Mouse (Mus musculus) midbrain, embryonic 11.5 days (tissue): Measurements from ENCODE around the gene Gm8909. TPM values are rescaled to one million over a fixed set of nuclear protein-coding genes. Genes with fewer than 3 reads are reported as not detected.
"Not testable (repeated sequence)": the region's sequence is repeated elsewhere in the genome, so short reads cannot be mapped to it uniquely, and the experiment has no call there.

Source experiments
- ATAC-seq: fragments of 200-750 bp; cut with Nextera tagmentation; 2 replicates; pipeline ENCODE4 v1.8.0; 2017; ENCODE audit warnings: moderate TSS enrichment, moderate library complexity; ENCODE audit not compliant: low FRiP score
- DNase-seq: peaks from one replicate; pipeline ENCODE4 v3.0.0; 2015; ENCODE audit warnings: low spot score; ENCODE audit errors: missing footprints
- H3K27ac ChIP-seq: fragments of 300-500 bp; sonication (generic); 2 replicates; pipeline ENCODE4 v1.5.1; 2014; ENCODE audit warnings: low read depth, low read length
- H3K27me3 ChIP-seq: fragments of 300-500 bp; sonication (generic); 2 replicates; pipeline ENCODE4 v1.6.1; 2014; ENCODE audit warnings: mild to moderate bottlenecking, low read length, moderate library complexity, mixed read lengths; ENCODE audit not compliant: control insufficient read depth, insufficient read depth
- H3K36me3 ChIP-seq: fragments of 300-500 bp; sonication (generic); 2 replicates; pipeline ENCODE4 v1.6.1; 2014; ENCODE audit warnings: mild to moderate bottlenecking, low read length, moderate library complexity, mixed read lengths; ENCODE audit not compliant: control insufficient read depth, insufficient read depth
- H3K4me1 ChIP-seq: fragments of 300-500 bp; sonication (generic); 2 replicates; pipeline ENCODE4 v1.6.1; 2014; ENCODE audit warnings: low read length; ENCODE audit not compliant: control insufficient read depth, insufficient read depth
- H3K4me2 ChIP-seq: fragments of 300-500 bp; sonication (generic); 2 replicates; pipeline ENCODE4 v1.6.1; 2014; ENCODE audit warnings: mild to moderate bottlenecking, moderate library complexity
- H3K4me3 ChIP-seq: fragments of 300-500 bp; sonication (generic); 2 replicates; pipeline ENCODE4 v1.5.1; 2014; ENCODE audit warnings: low read depth, low read length
- H3K9ac ChIP-seq: fragments of 300-500 bp; sonication (generic); 2 replicates; pipeline ENCODE4 v1.6.1; 2014; ENCODE audit warnings: low read length
- H3K9me3 ChIP-seq: fragments of 300-500 bp; sonication (generic); 2 replicates; pipeline ENCODE4 v1.6.1; 2016; ENCODE audit warnings: low read length; ENCODE audit not compliant: control insufficient read depth
- WGBS: fragments of 180-500 bp; shearing (Covaris S2); extraction: QIAGEN DNeasy Blood & Tissue Kit; methylation state at CpG from one replicate; pipeline ENCODE4 v1.1.7; 2014; 5-methylcytosine and 5-hydroxymethylcytosine counted together
- polyA plus RNA-seq: library from polyadenylated mRNA; unstranded; fragments of >200 nt; fragmentation: Nextera tagmentation; extraction: Ambion mirVana; gene quantifications from 2 replicates; pipeline ENCODE4 v1.2.1, GENCODE M21; 2014

The Gm8909 gene
- polyA plus RNA-seq, 1 experiment from 2014 or later = 0.16 TPM

- H3K9ac ChIP-seq, H3K4me1 ChIP-seq, H3K9me3 ChIP-seq, H3K4me3 ChIP-seq, H3K36me3 ChIP-seq, H3K4me2 ChIP-seq, ATAC-seq, H3K27me3 ChIP-seq, H3K27ac ChIP-seq: not testable (repeated sequence)
- peak; percentile 61 for DNase-seq
- 38% methylated on average over 4 of the region's 4 CpGs for WGBS
Measured at GRCm38 (mm10) chr17:36151200-36151599, 17.1 kb downstream of the Gm8909 start.

GRCm38 (mm10) chr17:36148468-36148867 is 19.9 kb downstream of the Gm8909 start:
- not testable (repeated sequence) for H3K9me3 ChIP-seq, H3K36me3 ChIP-seq, H3K4me2 ChIP-seq, H3K4me1 ChIP-seq, DNase-seq, H3K9ac ChIP-seq, H3K27ac ChIP-seq, ATAC-seq, H3K4me3 ChIP-seq
- WGBS = 62% methylated on average over 5 of the region's 5 CpGs
- H3K27me3 ChIP-seq = peaks cover 22% of the 10 kb centered on the region

GRCm38 (mm10) chr17:36146937-36147336 is 21.4 kb downstream of the Gm8909 start:
- H3K27me3 ChIP-seq = peaks cover 22% of the 10 kb centered on the region
- not testable (repeated sequence) for H3K4me1 ChIP-seq, H3K4me3 ChIP-seq, DNase-seq, H3K9ac ChIP-seq, H3K9me3 ChIP-seq, H3K4me2 ChIP-seq, ATAC-seq, H3K27ac ChIP-seq, H3K36me3 ChIP-seq
- 69% methylated on average over 1 of the region's 1 CpGs for WGBS

- H3K9me3 ChIP-seq, ATAC-seq, H3K27ac ChIP-seq, H3K4me1 ChIP-seq, H3K9ac ChIP-seq, DNase-seq, H3K36me3 ChIP-seq: not testable (repeated sequence)
- WGBS = under 1% methylated on average over 13 of the region's 13 CpGs
- H3K27me3 ChIP-seq = peaks cover 22% of the 10 kb centered on the region
- peak overlapping the region; percentile 26; the same call in 1 of the 2 replicates for H3K4me3 ChIP-seq
- peak overlapping the region; percentile 33 for H3K4me2 ChIP-seq
Measured at GRCm38 (mm10) chr17:36145861-36146156, 22.5 kb downstream of the Gm8909 start.

DNA sequence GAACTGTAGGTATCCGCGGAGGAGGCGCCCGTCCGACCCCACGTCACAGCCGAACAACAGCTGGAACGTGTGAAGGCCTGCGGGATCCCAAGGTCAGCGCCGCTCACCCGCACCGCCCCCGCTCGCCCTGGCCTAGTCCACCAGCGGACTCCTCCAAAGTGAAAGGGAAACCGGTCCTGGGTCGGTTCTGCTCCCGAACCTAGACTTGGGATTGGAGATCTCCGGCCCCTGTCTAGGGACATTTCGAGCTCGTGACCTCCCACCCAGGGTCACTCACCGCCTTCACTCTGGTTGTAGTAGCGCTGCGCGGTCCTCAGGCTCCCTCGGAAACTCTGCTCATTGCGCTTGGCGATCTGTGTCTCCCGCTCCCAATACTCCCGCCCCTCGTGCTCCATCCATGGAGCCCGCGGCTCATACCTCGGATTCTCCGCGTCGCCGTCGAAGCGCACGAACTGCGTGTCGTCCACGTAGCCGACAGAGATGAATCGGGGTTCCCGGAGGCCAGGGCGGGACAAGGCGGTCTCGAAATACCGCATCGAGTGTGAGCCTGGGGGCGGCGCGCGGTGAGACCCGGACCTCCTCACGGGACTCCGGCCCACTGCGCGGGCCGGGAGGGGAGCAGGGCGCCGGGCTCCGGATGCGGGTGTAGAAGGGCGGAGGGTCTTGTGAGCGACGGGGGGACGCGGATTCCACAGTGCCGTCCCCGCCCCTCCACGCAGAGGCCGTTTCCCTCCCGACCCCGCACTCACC is 23.1 kb downstream of the Gm8909 start:
- H3K4me2 ChIP-seq = peak overlapping the region; percentile 33
- peak overlapping the region; percentile 26; the same call in 1 of the 2 replicates for H3K4me3 ChIP-seq
- no peaks in the 10 kb centered on the region for H3K9me3 ChIP-seq
- DNase-seq (peak; percentile 94), ATAC-seq (peak; percentile 57)
- peaks cover 4% of the 10 kb centered on the region for H3K4me1 ChIP-seq
- H3K9ac ChIP-seq = peak overlapping the region; percentile 9; the same call in 1 of the 2 replicates
- H3K27ac ChIP-seq = no peak overlapping the region
- H3K36me3 ChIP-seq = no peaks in the 10 kb centered on the region
- 3% methylated on average over 78 of the region's 78 CpGs for WGBS
- peaks cover 22% of the 10 kb centered on the region for H3K27me3 ChIP-seq

DNA sequence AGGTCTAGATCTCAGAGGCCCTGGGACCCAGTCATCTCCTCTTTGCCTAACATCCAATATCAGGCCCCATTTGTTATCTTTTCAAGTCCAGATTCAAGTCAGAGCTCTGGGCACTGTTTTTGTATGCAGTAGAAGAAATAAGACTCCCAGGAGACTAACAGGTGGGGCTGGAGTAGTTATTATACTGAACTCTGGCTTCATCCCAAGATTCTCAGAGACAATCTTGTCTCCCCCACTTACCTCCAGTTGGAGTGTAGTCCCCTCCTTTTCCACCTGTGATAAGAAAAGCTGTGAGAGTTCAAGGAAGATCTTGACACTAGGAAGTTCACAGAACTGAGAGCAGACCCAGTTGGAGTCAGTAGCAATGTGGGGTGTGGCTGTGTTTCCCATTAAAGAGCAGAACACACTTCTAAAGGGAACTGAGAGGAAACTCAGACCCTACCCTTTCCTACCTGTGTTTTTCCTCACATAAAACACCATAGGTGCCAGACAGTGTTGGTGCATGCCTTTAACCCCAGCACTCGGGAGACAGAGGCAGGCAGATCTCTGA is 32.0 kb downstream of the Gm8909 start:
- WGBS = 77% methylated on average over 1 of the region's 1 CpGs
- not testable (repeated sequence) for H3K9me3 ChIP-seq, H3K27ac ChIP-seq, ATAC-seq, H3K4me3 ChIP-seq, H3K4me2 ChIP-seq, DNase-seq, H3K4me1 ChIP-seq, H3K36me3 ChIP-seq, H3K9ac ChIP-seq, H3K27me3 ChIP-seq

DNA sequence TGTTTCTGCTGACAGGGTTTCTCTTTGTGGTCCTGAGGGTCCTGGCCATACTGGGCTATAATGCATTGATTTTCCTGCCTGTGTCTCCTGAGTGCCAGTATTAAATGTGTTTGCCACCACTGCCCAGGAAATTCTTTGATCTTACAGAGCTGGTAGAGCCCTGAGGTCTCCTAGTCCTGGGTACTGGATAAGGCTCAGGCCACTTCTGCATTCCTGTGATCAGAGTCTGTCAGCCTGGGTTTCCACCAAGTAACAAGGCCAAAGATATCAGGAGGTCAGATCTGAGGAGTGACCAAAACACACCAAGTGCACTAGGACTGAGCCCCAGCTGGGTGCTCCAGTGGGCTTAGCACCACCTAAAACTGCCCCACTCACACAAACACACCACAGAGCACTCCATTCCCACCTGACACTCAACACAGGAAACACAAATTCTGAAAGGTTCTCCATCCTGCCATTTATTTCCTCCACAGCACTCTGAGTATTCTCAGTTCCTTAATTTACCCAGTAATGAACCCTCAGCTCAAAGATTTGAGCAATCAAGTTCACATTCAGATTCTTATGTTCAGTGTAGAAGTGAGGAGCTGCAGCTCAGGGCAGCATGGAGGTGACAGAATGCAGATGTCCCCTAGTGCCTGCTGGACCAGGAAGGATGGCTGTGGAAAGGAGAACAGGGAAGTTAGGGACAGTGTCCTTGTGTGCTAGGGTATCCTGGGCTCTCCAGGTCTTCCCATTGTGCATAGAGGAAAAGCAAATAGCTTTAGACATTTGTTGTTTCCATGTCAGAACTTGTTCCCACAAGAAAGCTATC is 32.7 kb downstream of the Gm8909 start:
- H3K4me1 ChIP-seq, H3K9ac ChIP-seq, H3K36me3 ChIP-seq, H3K27me3 ChIP-seq, H3K27ac ChIP-seq, H3K9me3 ChIP-seq, DNase-seq, ATAC-seq, H3K4me2 ChIP-seq, H3K4me3 ChIP-seq: not testable (repeated sequence)

DNA sequence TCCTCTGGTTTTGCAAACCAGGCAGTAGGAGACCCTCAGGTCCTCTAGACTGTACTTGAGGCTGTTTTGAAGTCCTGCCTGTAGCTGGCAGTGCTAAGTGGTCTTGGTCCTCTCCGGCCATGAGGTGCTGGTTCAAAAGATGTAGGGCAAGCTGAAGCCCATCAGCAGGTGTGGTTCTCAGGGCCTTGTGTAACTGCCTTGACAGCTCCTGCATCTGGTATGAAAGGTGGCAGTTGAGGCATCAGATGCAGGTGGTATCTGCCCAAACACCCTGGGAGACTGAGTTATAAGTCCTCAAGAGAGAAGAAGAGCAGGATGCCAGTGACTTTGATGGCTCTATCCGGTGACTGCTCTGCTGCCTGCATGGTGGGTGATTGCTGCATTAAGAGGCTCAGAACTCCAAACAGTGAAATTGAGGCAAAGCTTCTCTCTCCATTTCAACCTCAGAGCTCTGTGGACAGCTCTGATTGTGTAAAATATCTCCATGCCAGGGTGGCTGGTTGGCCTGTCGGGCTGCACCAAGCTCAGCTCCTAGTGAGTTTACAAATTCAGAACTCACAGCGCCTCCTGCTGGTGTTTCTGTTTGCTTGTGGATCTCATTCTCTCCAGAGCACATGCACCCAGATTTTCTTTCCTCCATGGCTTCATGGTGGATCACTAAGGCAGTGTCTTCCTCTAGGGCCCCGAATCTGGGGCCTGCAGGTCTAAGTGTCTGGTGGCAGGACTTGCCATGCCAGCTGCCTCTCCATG is 36.6 kb downstream of the Gm8909 start:
- H3K9me3 ChIP-seq = no peaks in the 10 kb centered on the region
- ATAC-seq = no peak
- WGBS = 66% methylated on average over 5 of the region's 5 CpGs
- H3K9ac ChIP-seq = no peak overlapping the region
- H3K27ac ChIP-seq = no peak overlapping the region
- H3K4me3 ChIP-seq = no peak overlapping the region
- H3K27me3 ChIP-seq = no peaks in the 10 kb centered on the region
- H3K36me3 ChIP-seq = no peaks in the 10 kb centered on the region
- no peak overlapping the region for H3K4me2 ChIP-seq
- no peak for DNase-seq
- no peaks in the 10 kb centered on the region for H3K4me1 ChIP-seq
